Mouse (Mus musculus) CH12.LX (cell line): ENCODE results near the gene Specc1l. TPM values are rescaled to one million over a fixed set of nuclear protein-coding genes. Genes with fewer than 3 reads are reported as not detected.

Source experiments
- DNase-seq: peaks from one replicate; pipeline ENCODE4 v3.0.0-alpha.2; 2013; ENCODE audit errors: extremely low read depth
- H3K27ac ChIP-seq: 2 replicates; pipeline ENCODE4 v1.5.1; 2012; ENCODE audit warnings: low read depth, mild to moderate bottlenecking, control low read depth, moderate library complexity; ENCODE audit not compliant: insufficient read depth
- H3K27me3 ChIP-seq: replicated peaks from 2 replicates; pipeline ENCODE3; 2012; ENCODE audit warnings: inconsistent platforms
- H3K36me3 ChIP-seq, 2 experiments: replicated peaks in 1 of 2; 2 replicates each; pipeline versions ENCODE3 to v1.6.1; 2012; ENCODE audit warnings: inconsistent platforms in 1 of 2, low read length in 1 of 2, mild to moderate bottlenecking in 1 of 2, mixed read lengths in 1 of 2, moderate library complexity in 1 of 2; ENCODE audit not compliant: control insufficient read depth in 1 of 2, insufficient read depth in 1 of 2
- H3K4me1 ChIP-seq, 2 experiments: 2 replicates each; pipeline ENCODE4 v1.6.1; 2012; ENCODE audit warnings: inconsistent platforms in 1 of 2, moderate library complexity in 1 of 2; ENCODE audit not compliant: insufficient read depth in 2 of 2, control insufficient read depth in 1 of 2
- H3K4me2 ChIP-seq: 2 replicates; pipeline ENCODE4 v1.6.1; 2012; ENCODE audit warnings: low read depth, mild to moderate bottlenecking, control low read depth; ENCODE audit not compliant: poor library complexity, insufficient read depth, severe bottlenecking
- H3K4me3 ChIP-seq, 3 experiments: fragments of 150-350 bp in 1 of 3; sonication (generic) in 1 of 3; replicated peaks in 1 of 3; 2 replicates each; pipeline versions ENCODE3 to v1.5.1; 2011 to 2012; ENCODE audit warnings: low read depth in 2 of 3, low read length in 2 of 3, mild to moderate bottlenecking in 2 of 3, moderate library complexity in 2 of 3, control low read depth in 1 of 3, improper control_type of control experiment in 1 of 3, inconsistent platforms in 1 of 3, mixed read lengths in 1 of 3; ENCODE audit not compliant: poor library complexity in 1 of 3
- H3K79me2 ChIP-seq: replicated peaks from 2 replicates; pipeline ENCODE4 v1.6.1; 2012; ENCODE audit warnings: mild to moderate bottlenecking, moderate library complexity; ENCODE audit not compliant: control insufficient read depth, poor library complexity, insufficient read depth, severe bottlenecking; ENCODE audit errors: extremely low read depth
- H3K9ac ChIP-seq: 2 replicates; pipeline ENCODE4 v1.6.1; 2012; ENCODE audit warnings: low read depth, mild to moderate bottlenecking, control low read depth, moderate library complexity; ENCODE audit not compliant: insufficient read depth
- H3K9me3 ChIP-seq: replicated peaks from 2 replicates; pipeline ENCODE3; 2012; ENCODE audit warnings: low read length, inconsistent platforms, mixed read lengths
- BHLHE40 ChIP-seq: IDR thresholded peaks from 2 replicates; pipeline ENCODE4 v1.6.1; 2011; ENCODE audit warnings: mild to moderate bottlenecking, low read depth, low read length, improper control_type of control experiment
- CHD1 ChIP-seq: IDR thresholded peaks from 2 replicates; pipeline ENCODE4 v1.6.1; 2012; ENCODE audit warnings: low read depth, low read length, improper control_type of control experiment, inconsistent platforms
- CHD2 ChIP-seq: IDR thresholded peaks from 2 replicates; pipeline ENCODE4 v1.6.1; 2011; ENCODE audit warnings: low read length, improper control_type of control experiment
- CTCF ChIP-seq, 2 experiments: IDR thresholded peaks in 1 of 2; conservative IDR thresholded peaks in 1 of 2; 2 replicates each; pipeline ENCODE4 v1.5.1; 2011 to 2012; ENCODE audit warnings: low read depth in 2 of 2, low read length in 2 of 2, improper control_type of control experiment in 1 of 2, inconsistent platforms in 1 of 2, mild to moderate bottlenecking in 1 of 2, moderate library complexity in 1 of 2
- ELF1 ChIP-seq: IDR thresholded peaks from 2 replicates; pipeline ENCODE4 v1.6.1; 2014; ENCODE audit warnings: low read depth, mild to moderate bottlenecking, inconsistent platforms, low read length, improper control_type of control experiment
- ETS1 ChIP-seq: conservative IDR thresholded peaks from 2 replicates; pipeline ENCODE4 v1.6.1; 2012; ENCODE audit warnings: low read depth, mild to moderate bottlenecking, inconsistent platforms, low read length, improper control_type of control experiment, moderate library complexity
- GABPA ChIP-seq: IDR thresholded peaks from 2 replicates; pipeline ENCODE4 v1.6.1; 2012; ENCODE audit warnings: low read depth, low read length, improper control_type of control experiment, inconsistent platforms; ENCODE audit not compliant: insufficient replicate concordance
- IRF4 ChIP-seq: IDR thresholded peaks from 2 replicates; pipeline ENCODE4 v1.6.1; 2014; ENCODE audit warnings: low read depth, mild to moderate bottlenecking, inconsistent platforms, low read length, improper control_type of control experiment
- JUND ChIP-seq: conservative IDR thresholded peaks from 2 replicates; pipeline ENCODE4 v1.6.1; 2011; ENCODE audit warnings: low read depth, low read length, improper control_type of control experiment
- KAT2A ChIP-seq: IDR thresholded peaks from 2 replicates; pipeline ENCODE4 v1.6.1; 2012; ENCODE audit warnings: low read length, improper control_type of control experiment, inconsistent platforms; ENCODE audit not compliant: insufficient replicate concordance
- MAX ChIP-seq: IDR thresholded peaks from 2 replicates; pipeline ENCODE4 v1.6.1; 2011; ENCODE audit warnings: low read length, improper control_type of control experiment
- MAZ ChIP-seq: IDR thresholded peaks from 2 replicates; pipeline ENCODE4 v1.6.1; 2012; ENCODE audit warnings: low read depth, mild to moderate bottlenecking, inconsistent platforms, low read length, improper control_type of control experiment, moderate library complexity
- MXI1 ChIP-seq: IDR thresholded peaks from 2 replicates; pipeline ENCODE4 v1.6.1; 2011; ENCODE audit warnings: mild to moderate bottlenecking, low read depth, low read length, improper control_type of control experiment
- MYC ChIP-seq: IDR thresholded peaks from 2 replicates; pipeline ENCODE4 v1.6.1; 2011; ENCODE audit warnings: low read depth, mild to moderate bottlenecking, improper control_type of control experiment, low read length
- NELFE ChIP-seq: IDR thresholded peaks from 2 replicates; pipeline ENCODE4 v1.6.1; 2011; ENCODE audit warnings: low read depth, low read length, improper control_type of control experiment
- NRF1 ChIP-seq: IDR thresholded peaks from 2 replicates; pipeline ENCODE4 v1.6.1; 2014; ENCODE audit warnings: low read depth, mild to moderate bottlenecking, inconsistent platforms, low read length, improper control_type of control experiment, moderate library complexity
- PAX5 ChIP-seq: IDR thresholded peaks from 2 replicates; pipeline ENCODE4 v1.6.1; 2012; ENCODE audit warnings: low read length, inconsistent platforms, mixed read lengths
- POLR2A ChIP-seq: IDR thresholded peaks from 2 replicates; pipeline ENCODE4 v1.6.1; 2011; ENCODE audit warnings: low read depth, mild to moderate bottlenecking, improper control_type of control experiment, low read length
- POLR2AphosphoS2 ChIP-seq: IDR thresholded peaks from 2 replicates; pipeline ENCODE4 v1.6.1; 2011; ENCODE audit warnings: low read depth, low read length, improper control_type of control experiment
- RAD21 ChIP-seq: IDR thresholded peaks from 2 replicates; pipeline ENCODE4 v1.6.1; 2011; ENCODE audit warnings: low read depth, mild to moderate bottlenecking, low read length, improper control_type of control experiment, moderate library complexity
- RCOR1 ChIP-seq: conservative IDR thresholded peaks from 2 replicates; pipeline ENCODE4 v1.6.1; 2012; ENCODE audit warnings: low read depth, mild to moderate bottlenecking, inconsistent platforms, low read length, improper control_type of control experiment
- SIN3A ChIP-seq: IDR thresholded peaks from 2 replicates; pipeline ENCODE4 v1.6.1; 2012; ENCODE audit warnings: low read length, improper control_type of control experiment, inconsistent platforms
- TBP ChIP-seq: conservative IDR thresholded peaks from 2 replicates; pipeline ENCODE4 v1.6.1; 2011; ENCODE audit warnings: low read depth, low read length, improper control_type of control experiment
- TCF12 ChIP-seq: IDR thresholded peaks from 2 replicates; pipeline ENCODE4 v1.6.1; 2014; ENCODE audit warnings: low read depth, mild to moderate bottlenecking, inconsistent platforms, low read length, improper control_type of control experiment
- UBTF ChIP-seq: IDR thresholded peaks from 2 replicates; pipeline ENCODE4 v1.6.1; 2012; ENCODE audit warnings: low read depth, mild to moderate bottlenecking, inconsistent platforms, low read length, improper control_type of control experiment, moderate library complexity
- ZMIZ1 ChIP-seq: IDR thresholded peaks from 2 replicates; pipeline ENCODE4 v1.6.1; 2012; ENCODE audit warnings: low read depth, mild to moderate bottlenecking, inconsistent platforms, low read length, improper control_type of control experiment
- dilution Hi-C: fragments of 300-500 bp; cut with MboI; formaldehyde crosslinking; loops from 2 replicates; pipeline ENCODE4 v1.14.3; 2020; ENCODE audit warnings: low sequenced_read_pairs; ENCODE audit not compliant: extremely low pct_unique_long_range_greater_than_20kb, extremely low pct_ligation_motif_present
- in situ Hi-C: fragments of 300-500 bp; cut with MboI; formaldehyde crosslinking; loops from 3 replicates; pipeline ENCODE4 v1.14.3; 2019; ENCODE audit warnings: low sequenced_read_pairs, low pct_ligation_motif_present, low pct_unique_long_range_greater_than_20kb, mixed read lengths
- polyA plus RNA-seq: library from polyadenylated mRNA; unstranded; fragments of >175 nt; gene quantifications from 2 replicates; pipeline ENCODE4 v1.2.1, GENCODE M21; 2012; ENCODE audit warnings: low read depth; ENCODE audit not compliant: insufficient read length
- total RNA-seq, 2 experiments: library from RNA; depleted of rRNA; stranded (reverse); fragments of 300-350 nt in 1 of 2; fragments of >200 nt in 1 of 2; gene quantifications; 2 replicates each; pipeline ENCODE4 v1.2.3; 2012 to 2014

Specc1l gene
- total RNA-seq (2012; rRNA removed) = 21.0 and 21.1 TPM in 2 replicates
- total RNA-seq (2014; rRNA removed) = 15.3 and 18.6 TPM in 2 replicates
- 23.6 and 25.1 TPM in 2 replicates for polyA plus RNA-seq

DNA sequence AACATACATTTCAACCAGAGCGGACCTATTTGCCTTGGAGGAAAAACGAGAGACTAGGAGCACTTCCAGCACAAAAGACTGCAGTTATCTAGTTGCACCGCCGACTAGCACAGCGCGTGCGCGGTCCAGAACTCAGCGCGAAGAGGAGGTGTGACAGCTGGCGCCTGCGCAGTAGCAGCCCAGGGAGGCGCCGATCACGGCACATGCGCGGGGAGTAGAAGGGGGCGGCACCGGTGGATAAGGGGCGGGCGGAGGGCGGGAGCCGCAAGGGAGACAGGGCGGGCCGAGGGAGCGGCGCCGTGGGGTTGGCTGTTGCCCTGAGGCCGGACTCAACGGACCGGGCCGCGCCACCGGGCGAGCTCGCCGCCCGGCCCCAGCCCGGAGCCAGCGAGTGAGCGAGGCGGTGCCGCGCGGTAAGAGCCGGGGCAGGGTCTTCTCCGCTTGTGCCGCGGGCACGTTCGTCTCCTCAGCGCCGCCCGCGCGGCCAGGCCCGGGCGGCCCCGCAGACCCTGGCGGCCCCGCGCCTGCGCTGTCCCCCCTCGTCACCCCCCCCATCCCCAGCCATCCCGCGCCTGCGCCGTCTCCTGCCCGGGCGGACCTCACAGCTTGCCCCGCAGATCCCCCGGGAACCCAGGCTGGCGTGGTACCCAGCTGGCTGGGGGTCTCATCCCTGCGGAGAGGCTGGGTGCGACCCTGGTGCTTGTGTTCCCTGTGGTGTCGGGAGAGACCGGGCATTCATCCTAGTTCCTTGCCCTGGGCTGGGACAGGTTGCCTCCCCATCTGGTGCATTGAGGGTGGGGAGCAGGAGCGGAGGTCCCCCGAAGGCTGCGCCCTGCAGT, at the start of gene Specc1l:
Specc1l (plus strand) TSS at position 267 of the 839 bp plus-strand sequence.
- in situ Hi-C loops (no loop called here), dilution Hi-C loops (no loop called here)
- Histone ChIP-seq H3K27me3 (no peaks in the 10 kb centered on the region), H3K27ac (peak within 1 kb of the TSS; percentile 56)
- TF ChIP-seq ELF1 (peak; percentile 7; the same call in 1 of the 2 replicates), RCOR1 (no peak), CHD2 (no peak), MAZ (0 out of 2 replicates have a peak, but pooled peaks have one; percentile 16), BHLHE40 (peak; percentile 1; the same call in 1 of the 2 replicates), ETS1 (no peak), NRF1 (peak; percentile 87), POLR2AphosphoS2 (peak; percentile 46; the same call in 1 of the 2 replicates), RAD21 (no peak), KAT2A (no peak), TBP (no peak), MYC (peak; percentile 26; the same call in 1 of the 2 replicates), JUND (no peak), MXI1 (peak; percentile 53), ZMIZ1 (peak; percentile 60), IRF4 (no peak), CHD1 (no peak), PAX5 (no peak), UBTF (no peak), CTCF (conservative IDR thresholded peaks at IDR 0.05 in 1 of 2, IDR thresholded peaks at IDR 0.05 in 1 of 2; ENCODE audit: low read depth in 2 of 2, low read length in 2 of 2) (no peak), TCF12 (peak; percentile 68; the same call in 1 of the 2 replicates), GABPA (no peak), NELFE (peak; percentile 87), MAX (peak; percentile 80), POLR2A (peak; percentile 80), SIN3A (peak; percentile 56; the same call in 1 of the 2 replicates)
- TF ChIP-seq, all 38 proteins: peak for 13
- H3K9ac ChIP-seq = peak within 1 kb of the TSS; percentile 63
- peaks cover 0 to 2% of the 10 kb centered on the region in 2 experiments for H3K36me3 ChIP-seq
- peak; percentile 93 for DNase-seq
- peaks cover 3 to 37% of the 10 kb centered on the region in 2 experiments; a peak in 3 of 4 replicates for H3K4me1 ChIP-seq
- peak within 1 kb of the TSS; percentile 76 for H3K4me2 ChIP-seq
- H3K4me3 ChIP-seq = peak within 1 kb of the TSS; percentile 71 to 83 (median 77)
- H3K9me3 ChIP-seq = no peaks in the 10 kb centered on the region
- peaks cover 32% of the 10 kb centered on the region for H3K79me2 ChIP-seq
